Mouse (Mus musculus) ES-E14 (cell line): ENCODE data around the gene Mgll.

Source experiments
- CHD2 ChIP-seq: IDR thresholded peaks from 2 replicates; pipeline ENCODE4 v1.6.1; 2014; ENCODE audit warnings: mild to moderate bottlenecking, low read depth, low read length, inconsistent platforms
- HCFC1 ChIP-seq: IDR thresholded peaks from 2 replicates; pipeline ENCODE4 v1.6.1; 2012; ENCODE audit warnings: low read length, inconsistent platforms, borderline replicate concordance; ENCODE audit not compliant: insufficient read depth
- ZC3H11A ChIP-seq: IDR thresholded peaks from 2 replicates; pipeline ENCODE4 v1.6.1; 2012; ENCODE audit warnings: low read depth, mild to moderate bottlenecking, inconsistent platforms, low read length, borderline replicate concordance

DNA sequence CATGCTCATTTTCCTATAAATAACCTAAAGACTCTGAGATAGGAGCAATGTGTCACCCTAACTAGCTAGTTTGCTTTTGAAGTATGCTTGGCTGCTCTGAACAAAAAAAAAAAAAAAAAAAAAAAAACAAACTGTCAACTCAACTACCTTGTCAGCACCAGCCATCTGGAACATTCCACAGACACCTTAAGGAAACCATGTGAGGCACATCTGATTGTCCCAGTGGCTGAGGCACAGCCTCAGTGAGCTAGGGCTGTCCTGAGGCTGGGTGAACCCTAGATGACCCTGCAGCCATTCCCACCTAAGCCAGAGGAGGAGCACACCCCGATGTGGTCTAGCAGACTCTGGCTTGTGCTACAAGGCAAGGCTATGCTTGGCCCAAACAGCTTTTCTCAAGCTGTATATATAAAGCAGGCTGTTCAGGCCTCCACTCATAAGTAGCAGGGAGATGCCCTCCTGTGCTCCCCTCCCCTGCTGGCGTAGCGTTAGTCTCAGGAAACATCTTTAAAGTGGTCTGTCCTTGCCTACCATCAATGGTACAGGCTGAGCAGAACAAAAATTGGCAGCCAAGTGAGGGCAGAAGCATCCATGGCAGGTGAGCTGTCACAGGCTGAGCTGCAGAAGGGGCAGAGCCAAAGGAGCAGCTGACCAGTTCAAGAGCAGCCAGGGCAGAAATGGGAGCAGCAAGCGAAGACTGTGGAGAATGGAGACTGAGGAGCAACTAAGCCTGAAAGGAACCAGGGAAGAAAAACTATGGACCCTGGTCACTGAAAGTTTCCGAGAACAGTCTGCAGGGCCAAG is 109.3 kb downstream of the Mgll start:
- TF ChIP-seq CHD2 (no peak), ZC3H11A (no peak), HCFC1 (no peak)
